Mouse (Mus musculus): ENCODE data around the gene Klf13.

DNA sequence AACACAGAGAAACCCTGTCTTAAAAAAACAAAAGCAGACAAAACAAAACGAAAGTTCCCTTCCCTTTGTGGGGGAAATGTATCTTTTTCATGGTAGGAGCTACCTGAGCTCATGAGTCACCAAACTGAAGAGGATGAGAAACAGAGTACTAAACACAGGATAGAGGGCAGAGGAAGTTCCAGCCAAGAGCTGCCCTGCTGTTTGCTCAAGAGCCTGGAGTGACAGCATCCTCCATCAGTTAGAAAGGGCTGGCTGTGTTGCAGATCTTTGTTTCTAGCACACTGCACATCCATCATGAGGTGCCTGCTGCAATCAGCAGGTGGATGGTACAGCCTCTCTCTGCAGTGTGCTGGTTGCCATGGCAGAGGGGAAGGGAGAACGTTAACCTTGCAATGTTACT lies 5.2 kb upstream of the Klf13 start:
- no peak for TF ChIP-seq POLR2A (IDR thresholded peaks at IDR 0.05; ENCODE audit: extremely low read depth, insufficient read depth, low read length)
- no peak for TF ChIP-seq CTCF (IDR thresholded peaks at IDR 0.05; ENCODE audit: extremely low read depth, insufficient read depth, low read length)
